Mouse (Mus musculus) 416B (cell line): ENCODE measurements around the gene Ruvbl1.
A peak's percentile ranks its signal among the peaks of the same experiment; 100 is the strongest.

ENCODE experiments used
- DNase-seq: peaks from one replicate; pipeline ENCODE4 v3.0.0; 2011; ENCODE audit warnings: low read depth

Ruvbl1 gene

DNA sequence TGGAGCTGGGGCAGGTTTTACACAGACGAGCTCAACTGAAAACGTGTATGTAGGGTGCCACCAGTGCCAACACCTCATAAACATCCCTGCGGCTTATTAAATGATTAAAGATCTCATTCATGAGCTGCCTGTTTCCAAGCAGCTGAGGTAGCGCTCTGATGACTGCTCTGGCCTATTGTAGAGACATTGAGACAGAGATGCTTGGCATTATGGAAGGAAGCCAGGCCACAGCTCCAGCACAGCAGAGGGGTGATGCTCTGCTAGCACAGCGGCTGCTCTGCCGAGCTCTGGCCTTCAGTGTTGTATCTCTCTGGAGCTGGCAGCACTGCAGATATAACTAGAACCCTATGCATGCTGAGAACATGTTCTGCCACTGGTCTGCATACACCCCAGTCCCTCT, 28.5 kb downstream of the Ruvbl1 start:
- DNase-seq, result no peak

DNA sequence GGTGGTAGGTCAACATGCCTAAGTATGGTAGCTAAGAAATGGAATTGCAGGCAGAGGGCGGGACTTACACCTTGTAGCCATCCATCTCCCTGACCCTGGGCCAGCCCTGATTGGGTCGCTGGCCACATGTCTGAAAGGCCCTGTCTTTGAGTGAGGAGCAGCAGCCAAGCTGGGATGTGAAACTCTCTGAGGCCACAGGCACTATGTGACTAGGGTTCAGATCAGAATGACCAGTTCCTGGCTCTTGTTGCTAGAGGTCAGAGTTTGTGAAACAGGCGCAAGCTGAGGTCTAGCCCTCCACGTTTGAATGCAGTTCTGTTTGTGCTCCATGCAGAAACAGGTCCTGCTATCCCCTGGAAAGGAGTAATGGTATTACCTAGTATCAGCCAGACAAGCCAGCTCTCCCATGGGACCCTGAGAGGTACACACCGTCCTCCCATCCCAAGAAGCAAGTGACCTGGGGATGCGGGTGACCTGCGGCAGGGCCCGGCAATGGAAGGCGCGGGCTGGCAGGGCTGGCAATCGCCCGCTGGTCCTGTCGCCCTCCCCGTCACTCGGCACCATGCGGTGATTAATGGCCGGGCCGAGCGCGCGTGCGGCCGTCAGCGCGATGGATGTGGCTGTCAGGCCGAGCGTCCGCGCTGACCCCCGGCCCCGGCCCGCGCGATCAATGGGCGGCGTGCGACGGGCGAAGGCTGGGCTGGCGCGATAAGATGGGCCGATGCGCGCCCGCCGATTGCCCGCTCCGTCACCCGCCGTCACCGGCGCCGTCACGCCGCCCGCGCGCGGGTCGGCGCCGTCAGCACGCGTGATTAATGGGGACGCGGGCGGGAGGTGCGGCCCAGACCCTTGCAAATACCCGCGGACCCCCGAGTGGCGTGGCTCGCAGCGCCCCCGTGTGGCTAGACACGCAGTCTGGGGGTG, 34.5 kb downstream of the Ruvbl1 start:
- no peak for DNase-seq

DNA sequence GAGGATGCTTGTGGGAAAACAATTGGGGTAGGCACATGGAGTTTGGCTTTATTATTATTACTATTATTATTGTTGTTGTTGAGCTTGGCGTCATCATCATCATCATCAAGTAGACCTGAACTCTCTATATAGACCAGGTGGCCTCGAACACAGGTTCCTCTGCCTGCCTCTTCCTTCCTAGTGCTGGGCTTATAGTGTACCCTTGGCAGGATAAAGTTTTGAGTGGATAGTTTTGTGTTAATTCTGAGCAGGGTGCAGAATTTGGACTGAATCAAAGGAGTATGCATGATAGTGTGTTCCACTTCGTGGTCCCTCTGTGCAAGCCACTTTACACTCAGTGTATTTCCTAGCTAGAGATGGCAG, 35.2 kb downstream of the Ruvbl1 start:
- no peak for DNase-seq

DNA sequence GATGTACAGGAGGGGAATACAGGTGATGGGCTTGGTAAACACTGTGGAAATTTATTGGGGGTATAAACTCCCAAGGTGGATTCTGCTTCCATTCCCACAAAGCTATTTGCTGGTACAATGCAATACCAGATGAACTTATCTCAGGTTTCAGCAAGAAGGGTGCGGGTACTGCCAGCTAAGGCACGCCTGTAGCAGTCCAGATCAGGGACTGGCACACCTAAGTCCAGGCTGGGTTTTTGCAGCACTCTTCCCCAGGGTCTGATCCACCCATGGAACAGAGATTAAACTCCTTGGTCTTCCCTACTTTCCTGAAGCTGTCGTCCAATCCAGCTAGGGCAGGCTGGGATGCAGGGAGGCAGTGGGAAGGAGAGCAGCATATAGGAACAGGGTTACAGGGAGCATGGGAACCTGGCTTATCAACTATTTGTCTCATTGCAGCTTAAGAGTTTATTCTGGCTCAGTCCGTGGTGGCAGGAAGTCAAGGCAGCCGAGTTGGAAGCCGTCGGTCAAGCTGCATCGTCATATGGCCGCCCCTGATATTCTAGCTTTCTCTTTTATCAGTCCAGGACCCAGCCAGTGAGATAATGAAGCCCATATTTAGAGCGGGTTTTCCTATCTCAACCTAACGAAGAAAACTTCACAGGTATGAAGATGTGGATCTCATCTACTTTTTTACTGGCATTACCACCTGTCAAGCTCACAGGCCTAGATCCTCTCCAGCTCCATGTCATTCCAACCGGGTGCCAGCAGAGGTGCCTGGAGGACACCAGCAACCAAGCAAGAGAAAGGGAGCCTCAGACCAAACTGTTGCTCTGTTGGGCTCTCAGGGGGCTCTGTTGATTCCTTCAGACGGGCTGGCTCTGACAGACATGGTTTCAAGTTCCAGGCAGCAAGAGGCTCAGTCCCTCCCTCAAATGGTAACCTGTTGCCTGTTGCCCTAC, 37.1 kb downstream of the Ruvbl1 start:
- no peak for DNase-seq

DNA sequence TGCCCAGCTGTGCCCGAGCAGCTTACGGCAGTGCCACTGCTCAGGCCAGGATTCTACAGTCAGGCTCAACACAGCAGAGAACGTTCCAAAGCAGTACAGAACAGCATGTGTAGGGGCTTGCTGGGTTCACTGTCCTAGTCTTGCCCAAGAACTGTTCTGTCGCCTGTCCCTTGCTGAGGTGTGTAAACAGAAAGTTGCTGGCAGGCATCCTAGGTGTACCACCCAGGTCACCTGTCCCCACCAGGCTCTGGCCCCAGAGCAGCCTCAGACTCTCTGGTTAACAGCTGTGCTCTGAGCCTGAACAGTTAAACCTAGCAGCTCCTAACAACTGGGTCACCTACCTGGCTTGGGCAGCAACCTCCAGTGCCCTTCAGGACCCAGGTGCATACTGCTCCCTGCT, 37.8 kb downstream of the Ruvbl1 start:
- DNase-seq, result no peak

DNA sequence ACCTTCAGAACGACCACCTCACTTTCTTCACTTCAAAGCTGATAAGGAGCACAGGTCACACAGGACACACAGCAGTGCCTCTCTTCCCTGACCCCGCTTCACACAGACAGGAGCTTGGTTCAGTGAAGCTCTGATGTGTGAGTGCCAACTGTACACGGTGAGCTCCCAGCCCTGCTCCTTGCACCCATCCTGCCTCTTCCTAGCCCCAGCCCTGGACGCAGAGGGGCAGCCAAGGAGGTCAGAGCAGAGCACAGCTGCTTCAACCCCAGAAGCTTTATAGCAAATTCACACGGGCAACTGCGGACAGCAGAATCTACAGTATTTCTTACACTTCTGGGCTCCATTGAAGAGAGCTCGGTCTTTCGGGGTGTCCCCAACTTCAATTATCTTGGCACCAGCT, 48.8 kb downstream of the Ruvbl1 start:
- no peak for DNase-seq

DNA sequence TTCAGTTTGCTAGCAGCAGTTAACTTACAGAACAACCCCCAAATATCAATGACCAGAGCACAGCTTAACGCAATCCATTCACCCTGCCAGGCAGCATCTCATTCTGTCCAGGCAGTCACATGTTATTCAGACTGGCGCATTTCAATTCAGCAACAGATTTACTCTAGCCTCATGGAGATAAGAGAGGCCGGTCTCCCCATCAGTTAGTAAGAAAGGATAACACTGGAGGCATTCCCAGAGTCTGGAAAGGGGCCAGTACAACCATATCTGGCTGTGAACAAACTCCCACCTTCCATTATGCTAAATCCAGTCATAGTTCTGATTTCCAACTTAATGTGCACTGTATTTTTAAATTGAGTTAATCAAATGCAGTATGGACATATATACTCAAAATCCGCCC, 49.3 kb downstream of the Ruvbl1 start:
- DNase-seq, result no peak

DNA sequence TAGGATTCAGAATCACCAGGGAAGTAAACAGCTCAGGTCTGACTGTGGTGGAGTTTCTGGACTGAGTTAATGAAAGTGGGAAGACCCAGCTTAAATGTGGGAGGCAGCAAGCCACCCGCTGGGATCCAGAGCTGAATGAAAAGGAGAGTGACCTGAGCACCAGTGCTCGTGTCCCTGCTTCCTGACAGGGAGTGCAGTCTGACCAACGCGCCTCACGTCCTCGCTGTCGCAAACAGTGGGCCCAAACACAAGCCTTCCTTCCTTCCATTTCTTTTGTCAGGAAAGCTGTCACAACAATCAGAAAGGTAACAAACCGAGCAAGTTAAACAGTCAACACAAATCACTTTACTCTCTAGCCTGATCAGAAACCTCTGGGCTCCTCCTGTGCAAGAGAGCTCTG, 50.8 kb downstream of the Ruvbl1 start:
- no peak for DNase-seq

DNA sequence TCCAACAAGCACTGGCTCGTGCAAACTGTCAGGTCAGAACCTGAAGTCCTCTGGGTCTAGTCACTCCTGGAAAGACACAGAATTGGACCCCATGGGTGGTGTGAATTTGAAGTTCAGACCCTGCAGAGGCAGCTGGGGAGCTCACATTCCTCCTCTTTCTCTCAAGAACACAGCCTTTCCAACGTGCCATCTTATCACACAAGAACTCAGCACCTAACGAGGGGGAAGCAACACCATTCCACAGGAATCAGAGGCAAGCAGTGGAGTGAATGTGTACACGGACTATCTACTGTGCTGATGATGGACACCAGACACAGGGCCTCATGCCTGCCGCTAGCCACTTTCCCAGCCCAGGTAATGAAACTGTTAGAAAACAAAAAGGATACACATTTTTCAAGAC, 51.5 kb downstream of the Ruvbl1 start:
- DNase-seq, result no peak

DNA sequence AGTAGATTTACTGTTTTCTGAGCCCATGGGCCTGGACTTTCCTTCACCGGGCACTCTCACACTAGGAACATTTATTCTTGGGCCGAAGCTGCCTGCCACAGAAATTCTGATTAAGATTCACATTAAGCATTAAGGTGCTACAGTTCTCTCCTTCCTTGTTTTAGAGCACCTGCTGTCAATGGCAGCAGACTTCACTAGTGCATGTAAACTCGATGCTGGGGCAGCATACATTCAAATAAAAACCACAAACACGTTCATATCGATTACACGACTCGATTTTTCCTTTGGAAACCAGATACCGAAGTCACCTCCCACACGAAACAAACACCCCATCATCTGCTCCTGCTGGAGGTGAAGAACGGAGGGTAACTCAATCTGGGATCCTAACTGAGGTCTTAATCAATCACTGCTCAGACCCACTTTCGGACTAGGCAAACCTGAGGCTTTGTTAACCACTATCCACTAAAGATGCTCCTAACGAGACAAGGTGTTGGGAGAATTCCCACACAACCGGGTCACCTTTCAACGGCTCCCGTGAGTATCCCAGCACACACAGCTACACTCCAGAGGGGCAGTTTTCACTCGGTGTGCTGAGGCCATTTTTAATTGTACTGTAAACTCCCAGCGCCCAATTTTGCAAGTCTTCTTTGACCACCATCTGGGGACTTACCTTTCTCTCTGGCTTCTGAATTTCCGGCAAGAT, 52.6 kb downstream of the Ruvbl1 start:
- DNase-seq, result peak; percentile 30

DNA sequence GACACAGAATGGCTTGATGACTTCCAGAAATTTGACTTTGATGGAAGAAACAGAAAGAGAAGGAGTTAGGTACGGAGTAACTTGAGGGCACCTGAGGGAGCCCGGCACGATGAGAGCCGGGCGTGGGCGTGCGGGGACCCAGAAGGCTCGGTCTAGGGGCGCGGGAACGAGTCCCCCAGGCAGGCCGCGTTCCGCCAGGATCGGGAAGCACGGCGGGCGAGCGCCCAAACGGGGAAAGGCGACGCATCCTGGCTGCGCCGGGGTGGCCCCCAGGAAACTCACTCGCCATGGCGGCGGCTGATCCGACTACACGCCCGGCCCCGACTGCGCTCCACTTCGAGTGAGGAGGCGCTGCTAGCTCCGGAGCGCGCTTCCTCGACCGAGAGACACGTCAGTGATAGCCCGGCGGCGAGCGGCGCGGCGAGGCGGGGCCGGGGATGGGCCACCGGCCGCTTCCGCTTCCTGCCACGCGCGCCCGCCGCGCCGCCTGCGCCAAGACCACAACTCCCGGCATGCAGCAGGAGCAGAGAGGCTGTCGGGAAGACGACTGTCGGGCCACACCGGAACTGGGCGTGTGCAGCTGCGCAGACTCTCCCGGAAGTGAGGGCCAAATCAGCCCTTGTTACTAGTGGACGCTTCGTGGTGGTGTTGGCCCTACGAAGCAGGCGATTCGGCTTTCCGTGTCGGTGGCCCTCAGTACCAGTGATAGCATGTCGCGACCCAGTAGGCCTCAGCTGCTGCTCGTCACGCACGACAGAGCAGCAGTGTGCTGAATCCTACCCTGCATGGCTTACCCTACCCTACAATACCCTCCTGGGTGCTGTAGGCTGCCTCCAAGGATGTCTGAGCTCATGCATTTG, 53.4 kb downstream of the Ruvbl1 start, which contains the start of gene Sec61a1:
Gene Sec61a1 (minus strand): TSS at position 502 of the 860 bp plus-strand sequence.
- DNase-seq, result peak; percentile 97

DNA sequence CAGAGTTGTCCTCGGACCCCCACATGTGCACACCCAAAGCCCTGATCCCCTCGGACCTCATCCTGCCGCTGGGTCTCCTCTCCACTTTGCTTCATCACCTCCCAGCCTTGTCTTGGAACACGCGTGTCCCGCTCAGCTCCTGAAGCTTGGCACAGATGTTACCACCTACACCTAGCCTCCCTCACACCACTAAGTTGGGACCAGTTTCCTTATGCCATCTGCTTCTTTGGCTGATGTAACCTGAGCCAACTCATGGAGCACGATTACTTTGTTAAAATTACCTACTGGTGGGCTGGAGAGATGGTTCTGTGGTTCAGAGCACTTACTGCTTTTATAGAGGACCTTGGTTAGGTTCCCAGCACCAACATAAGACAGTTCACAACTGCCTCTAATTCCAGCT, 56.6 kb downstream of the Ruvbl1 start:
- no peak for DNase-seq

DNA sequence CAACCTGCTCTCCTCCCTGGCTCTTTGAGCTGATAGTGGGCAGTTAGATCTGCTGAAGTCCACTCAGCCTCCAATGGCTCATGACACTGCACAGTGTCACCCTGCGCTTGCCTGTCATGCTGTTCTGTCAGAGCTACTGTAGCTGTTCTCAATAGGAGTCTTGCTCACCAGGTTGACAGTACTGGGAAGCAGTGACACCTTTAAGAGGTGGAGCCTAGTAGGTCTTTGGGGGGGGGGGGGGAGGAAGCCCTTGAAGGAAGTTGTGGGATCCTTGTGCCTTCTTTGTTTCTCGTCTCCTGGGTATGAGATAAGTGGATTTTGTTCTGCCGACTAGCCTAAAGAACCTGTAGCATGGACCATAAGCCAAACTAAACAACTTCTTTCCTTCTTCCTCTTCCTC, 57.4 kb downstream of the Ruvbl1 start:
- DNase-seq, result peak; percentile 72

DNA sequence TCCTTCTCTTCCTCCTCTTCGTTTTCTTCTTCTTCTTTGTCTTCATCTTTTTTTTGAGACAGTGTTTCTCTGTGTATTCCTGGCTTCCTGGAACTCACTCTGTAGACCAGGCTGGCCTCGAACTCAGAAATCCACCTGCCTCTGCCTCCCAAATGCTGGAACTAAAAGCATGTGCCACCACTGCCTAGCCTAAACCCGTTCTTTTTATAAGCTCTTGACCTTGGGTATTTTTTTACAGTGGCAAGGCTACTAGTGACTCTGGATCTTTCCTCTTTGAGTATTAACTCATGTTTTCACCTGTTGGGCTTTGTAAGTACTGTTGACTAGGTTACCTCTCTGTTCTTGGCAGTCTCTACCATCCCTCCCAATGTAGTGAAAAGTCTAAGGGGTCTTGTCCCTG, 57.8 kb downstream of the Ruvbl1 start:
- DNase-seq, result peak; percentile 20

DNA sequence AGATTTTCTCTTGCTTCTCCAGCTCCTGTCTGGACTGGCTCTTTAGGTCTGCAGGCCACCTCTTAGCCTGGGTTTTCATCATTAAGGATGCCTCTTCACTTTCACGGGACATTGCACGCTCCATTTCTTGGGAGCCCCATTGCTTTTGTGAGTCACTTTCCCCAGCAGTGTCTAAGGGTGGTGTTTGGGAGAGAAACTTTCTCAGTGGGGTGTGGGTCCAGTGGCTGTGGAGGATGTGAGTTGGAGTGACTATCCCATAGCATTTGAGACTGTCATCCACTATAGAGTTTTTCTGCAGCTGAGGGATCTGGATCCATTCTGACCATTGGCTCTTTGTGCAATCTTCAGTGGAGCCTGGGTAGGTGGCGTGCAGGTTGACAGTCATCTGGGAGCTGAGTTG, 58.2 kb downstream of the Ruvbl1 start:
- no peak for DNase-seq

DNA sequence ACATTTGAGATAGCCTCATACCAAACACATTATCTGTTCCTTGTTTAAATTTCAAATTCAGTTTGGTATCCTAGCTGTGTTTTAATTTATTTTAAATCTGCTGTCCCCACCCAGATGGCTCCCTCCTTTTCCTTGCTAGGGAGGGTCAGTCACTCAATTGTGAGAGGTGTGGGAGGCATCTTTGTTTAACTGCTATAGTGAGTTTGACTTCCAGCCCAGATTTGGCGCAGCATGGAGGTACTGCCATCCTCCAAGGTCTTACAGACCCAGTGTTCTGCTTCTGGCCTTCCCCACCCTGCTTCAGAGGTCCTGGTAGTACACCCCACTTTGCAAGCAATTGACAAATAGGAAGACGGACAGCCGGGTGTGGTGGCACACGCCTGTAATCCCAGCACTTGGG, 58.8 kb downstream of the Ruvbl1 start:
- no peak for DNase-seq

DNA sequence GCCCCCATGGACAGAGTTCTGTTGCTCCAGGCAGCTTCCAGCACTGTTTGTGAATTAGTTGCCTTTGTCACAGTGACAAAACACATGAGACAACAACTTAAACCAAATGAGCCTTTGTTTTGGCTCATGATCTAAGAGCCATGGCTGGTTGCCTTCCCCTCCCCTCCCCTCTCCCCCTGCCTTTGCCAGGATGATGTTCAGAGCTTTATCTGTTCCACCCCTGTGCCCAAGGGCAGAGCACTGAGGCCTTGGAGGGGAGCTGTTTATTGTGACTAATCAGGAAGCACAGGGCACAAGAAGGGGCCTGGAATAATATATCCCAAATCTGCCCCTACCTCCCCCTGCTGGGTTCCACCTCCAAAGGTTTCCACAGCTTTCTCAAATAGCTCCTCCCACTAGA, 65.1 kb downstream of the Ruvbl1 start:
- no peak for DNase-seq

DNA sequence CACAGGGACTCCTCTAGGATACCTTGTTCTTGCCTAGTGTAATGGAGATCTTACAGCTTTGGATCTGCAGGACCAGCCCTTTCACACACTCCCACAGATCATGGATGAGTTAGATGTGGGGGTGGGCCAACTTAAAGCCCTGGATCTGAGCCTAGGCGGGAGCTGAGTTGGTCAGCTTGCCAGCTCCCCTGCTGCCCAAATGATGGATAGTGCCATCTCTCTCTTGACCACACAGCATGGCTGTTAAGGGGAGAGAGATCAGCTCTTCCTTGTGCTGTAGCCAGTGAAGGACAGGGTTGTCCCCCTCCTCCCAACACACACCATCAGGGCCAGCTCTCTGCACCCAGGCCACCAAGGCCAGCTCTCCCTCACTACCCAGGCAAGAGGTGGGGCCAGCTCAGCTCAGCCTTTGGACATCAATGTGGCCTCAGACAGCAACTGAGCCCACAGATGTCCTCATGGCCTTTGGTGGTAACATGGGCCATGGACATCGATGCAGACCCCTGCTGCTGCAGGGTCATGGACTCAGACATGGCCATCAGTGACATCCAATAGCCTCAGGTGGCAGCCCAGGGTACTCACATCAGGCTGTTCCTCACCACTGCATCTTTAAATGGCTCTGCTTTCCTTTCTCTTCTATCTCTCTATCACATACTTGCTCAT, 75.0 kb downstream of the Ruvbl1 start:
- no peak for DNase-seq

DNA sequence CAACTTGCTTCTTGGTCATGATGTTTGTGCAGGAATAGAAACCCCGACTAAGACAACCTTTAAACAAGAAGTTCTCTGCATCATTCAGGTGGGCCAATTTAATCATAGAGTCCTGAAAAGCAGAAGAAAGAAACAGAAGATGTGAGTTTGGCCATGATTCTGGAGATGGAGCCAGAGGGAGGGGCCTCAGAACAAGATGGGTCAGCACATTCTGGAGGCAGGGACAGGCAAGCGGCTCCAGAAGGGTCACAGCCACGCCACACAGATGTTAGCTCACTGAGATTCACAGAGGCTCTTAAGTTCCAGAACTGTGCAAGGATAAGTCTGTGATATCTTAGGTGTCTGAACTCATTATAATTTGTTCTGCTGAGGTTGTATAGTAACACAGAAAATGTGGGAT, 79.0 kb downstream of the Ruvbl1 start:
- DNase-seq, result no peak

DNA sequence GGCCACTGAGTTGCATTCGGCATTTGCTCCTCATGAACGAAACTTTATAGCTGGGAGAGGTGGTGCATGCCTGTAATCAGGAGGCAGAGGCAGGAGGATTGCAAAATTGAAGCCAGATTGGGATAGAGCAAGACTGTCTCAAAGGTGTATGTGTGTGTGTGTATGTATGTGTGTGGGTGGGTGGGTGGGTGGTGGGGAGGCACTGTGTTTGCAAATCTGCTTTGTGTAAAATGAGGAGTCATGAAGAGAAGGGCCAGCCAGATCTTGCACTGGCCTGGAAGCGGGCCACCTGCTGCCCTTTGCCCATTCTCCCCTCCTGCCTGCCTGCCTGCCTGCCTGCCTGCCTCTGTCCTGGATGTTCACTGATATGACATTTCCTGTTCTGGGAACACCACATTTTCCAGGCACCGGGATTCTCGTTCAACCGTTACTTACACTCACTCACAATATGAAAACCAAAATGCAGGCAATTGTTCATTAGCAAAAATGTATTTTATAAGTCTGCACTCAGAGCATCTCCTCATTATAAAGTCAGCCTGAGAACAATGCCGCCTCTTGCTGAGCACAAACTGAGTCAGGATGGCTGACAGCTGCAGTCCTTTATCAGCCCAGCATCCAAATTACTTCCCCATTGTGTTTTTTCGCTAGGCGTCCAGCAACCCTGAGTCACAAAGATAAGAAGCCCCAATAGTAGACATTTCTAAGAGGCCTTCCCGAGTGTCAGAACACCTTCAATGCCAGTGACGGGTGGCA, 79.6 kb downstream of the Ruvbl1 start:
- DNase-seq, result peak; percentile 73
